Mouse (Mus musculus): ENCODE measurements around the gene BC024978.

Gene BC024978

DNA sequence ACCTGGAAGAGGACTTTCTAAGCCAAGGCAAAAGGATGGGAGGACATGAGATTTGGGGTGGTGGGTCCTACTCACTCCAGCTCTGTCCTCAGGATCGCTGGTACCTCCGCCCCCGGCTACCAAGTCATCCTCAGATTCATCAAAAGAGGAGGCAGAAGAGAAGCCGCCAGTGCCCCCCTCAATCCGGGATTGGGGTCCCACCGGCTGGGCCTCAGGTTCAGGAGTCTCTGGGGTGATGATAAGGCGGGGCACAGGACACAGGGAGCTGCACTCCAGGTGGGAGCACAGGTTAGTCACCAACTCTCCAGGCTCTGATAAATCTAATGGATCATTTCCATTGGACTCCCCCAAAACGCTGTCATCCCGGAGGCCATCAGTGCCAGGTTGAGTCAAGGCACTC, 31.7 kb downstream of the BC024978 start:
- DNase-seq, result no peak

GRCm38 (mm10) chr7:27227676-27228075, 32.1 kb downstream of the BC024978 start:
- DNase-seq, result peak; percentile 77

GRCm38 (mm10) chr7:27228281-27228821, 32.8 kb downstream of the BC024978 start, which contains the start of gene Itpkc:
TSS of gene Itpkc (minus strand) at chr7:27228661.
- peak; percentile 89 for DNase-seq

- DNase-seq, result no peak
Measured at GRCm38 (mm10) chr7:27228865-27229264, 33.3 kb downstream of the BC024978 start.

DNA sequence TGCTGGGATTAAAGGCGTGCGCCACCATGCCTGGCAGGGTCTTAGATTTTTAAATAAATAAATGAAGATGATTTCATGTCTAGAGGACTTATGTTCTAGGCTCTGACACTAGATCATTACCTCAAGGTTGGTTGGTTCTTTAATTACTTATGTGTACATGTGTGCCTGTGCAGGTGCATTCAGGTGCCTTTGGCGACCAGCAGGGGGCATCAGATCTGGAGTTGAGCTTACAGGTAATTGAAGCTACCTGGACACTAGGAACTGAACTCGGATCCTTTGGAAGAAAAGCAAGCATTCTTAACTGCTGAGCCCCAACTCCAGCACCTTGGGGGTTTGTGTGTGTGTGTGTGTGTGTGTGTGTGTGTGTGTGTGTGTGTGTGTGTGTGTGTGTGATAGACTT, 35.2 kb downstream of the BC024978 start:
- no peak for DNase-seq

DNA sequence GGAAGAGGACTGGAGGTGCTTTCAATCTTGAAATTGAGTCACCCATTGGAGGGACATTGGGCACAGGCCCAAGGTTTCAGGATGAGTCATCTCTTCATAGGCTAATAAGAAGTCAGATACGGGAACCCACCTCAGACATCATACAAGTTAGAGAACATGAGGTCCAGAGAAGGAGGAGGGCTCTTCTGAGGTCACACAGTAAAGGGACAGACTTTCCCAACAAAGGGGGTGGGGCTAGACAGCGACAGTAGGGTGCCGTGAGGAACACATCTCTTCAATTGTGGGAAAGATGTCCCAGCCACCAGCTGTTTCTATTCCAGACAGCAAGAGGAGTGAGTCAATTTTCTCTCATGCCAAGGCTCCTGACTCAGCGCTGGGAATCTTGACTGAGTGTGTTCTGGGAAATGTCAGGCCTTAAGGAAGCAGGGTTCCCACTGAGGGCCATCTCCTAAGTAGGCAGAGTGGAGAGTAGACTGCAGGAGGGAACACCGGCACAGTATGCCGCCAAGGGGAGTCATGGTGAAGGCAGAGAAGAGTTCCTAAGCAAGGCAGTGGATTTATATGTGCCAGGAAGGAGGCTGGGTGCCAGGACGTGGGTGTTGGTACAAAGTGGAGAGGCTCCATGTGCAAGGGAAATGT, 36.2 kb downstream of the BC024978 start:
- peak; percentile 62 for DNase-seq

DNA sequence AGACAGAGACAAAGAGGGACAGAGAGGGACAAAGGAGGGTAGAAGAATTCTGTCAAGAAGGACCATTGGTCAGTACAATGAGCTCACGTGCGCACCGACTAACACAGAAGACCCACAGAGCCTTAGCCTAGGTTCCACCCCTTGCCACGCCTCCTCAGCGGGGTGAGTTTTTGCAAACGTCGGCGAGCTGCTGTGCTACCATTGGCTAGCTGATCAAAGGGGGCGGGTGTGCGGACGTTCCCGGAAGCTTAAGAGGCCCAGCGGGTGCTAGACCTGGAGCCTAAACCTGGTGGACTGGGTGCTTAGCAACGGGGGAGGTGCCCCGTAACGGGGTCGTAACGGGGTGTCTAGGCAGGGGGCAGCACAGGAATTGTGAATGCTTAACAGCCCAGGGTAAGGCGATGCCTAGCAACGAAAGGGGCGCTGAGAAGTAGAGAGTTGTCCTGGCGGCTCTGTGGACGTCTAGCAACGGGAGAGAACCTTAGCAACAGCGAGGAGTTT, 37.2 kb downstream of the BC024978 start, which contains the start of gene Coq8b:
TSS of gene Coq8b (plus strand) at position 243 of the 501 bp plus-strand sequence.
- DNase-seq, result peak; percentile 92

GRCm38 (mm10) chr7:27233300-27233699, 37.7 kb downstream of the BC024978 start:
- DNase-seq, result no peak

DNA sequence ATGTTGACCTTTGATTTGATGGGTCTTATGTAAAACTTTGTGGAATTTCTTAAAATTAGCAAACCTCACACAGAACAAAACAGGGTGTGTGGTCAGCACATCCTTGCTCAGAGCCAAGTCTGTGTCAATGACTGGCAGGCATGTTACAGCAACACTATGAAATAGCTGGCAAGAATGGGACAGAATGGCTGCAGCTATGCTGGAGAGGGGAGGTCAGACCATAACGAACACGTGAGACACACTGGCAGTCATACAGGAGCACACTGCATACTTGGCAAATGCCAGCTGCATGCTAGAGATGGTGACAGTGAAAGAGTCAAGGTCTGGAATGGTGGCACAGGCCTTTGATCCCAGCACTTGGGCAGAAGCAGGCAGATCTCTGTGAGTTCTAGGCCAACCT, 40.1 kb downstream of the BC024978 start:
- no peak for DNase-seq

- DNase-seq, result no peak
Measured at GRCm38 (mm10) chr7:27237527-27237926, 41.9 kb downstream of the BC024978 start.

DNA sequence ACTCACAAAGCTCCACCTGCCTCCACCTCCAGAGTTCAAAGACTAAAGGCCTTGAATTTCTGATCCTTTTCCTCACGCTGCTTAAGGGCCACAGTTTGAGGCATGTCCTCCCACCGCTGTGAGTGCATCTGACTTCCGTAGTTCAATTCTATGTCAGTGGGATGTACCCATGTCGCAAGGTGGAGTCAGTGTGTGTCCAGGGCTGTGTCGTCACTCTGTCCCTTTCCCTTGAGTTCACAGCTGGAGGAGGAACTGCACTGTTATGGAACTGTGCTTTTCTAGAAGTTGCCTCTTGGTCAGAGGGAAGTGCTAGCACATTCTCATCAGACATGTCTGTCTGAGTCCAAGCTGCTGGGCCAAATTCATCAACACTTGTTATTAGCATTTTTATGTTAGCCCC, 43.0 kb downstream of the BC024978 start:
- DNase-seq, result no peak

- DNase-seq, result no peak
Measured at GRCm38 (mm10) chr7:27243211-27243610, 47.6 kb downstream of the BC024978 start.

- peak; percentile 46 for DNase-seq
Measured at GRCm38 (mm10) chr7:27244088-27244487, 48.5 kb downstream of the BC024978 start.

GRCm38 (mm10) chr7:27249146-27249545, 53.6 kb downstream of the BC024978 start:
- DNase-seq, result no peak

- no peak for DNase-seq
Measured at GRCm38 (mm10) chr7:27249928-27250327, 54.3 kb downstream of the BC024978 start.

DNA sequence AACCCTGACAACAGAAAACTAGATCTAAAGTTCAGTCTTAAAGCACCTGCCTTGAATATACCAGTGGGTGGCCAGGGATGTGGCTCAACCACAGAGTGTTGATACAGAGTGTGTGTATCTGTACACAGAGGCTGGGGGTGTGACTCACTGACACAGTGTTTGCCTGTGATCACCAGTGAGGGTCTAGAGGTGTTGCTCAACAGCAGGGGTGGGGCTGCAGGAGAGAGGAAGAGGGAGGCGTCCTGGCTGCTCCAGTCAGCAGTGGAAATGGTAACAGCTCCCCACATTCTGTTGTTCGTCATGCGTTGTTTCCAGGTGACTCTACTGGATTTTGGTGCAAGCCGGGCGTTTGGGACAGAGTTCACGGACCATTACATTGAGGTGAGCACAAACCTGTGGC, 56.4 kb downstream of the BC024978 start:
- no peak for DNase-seq

DNA sequence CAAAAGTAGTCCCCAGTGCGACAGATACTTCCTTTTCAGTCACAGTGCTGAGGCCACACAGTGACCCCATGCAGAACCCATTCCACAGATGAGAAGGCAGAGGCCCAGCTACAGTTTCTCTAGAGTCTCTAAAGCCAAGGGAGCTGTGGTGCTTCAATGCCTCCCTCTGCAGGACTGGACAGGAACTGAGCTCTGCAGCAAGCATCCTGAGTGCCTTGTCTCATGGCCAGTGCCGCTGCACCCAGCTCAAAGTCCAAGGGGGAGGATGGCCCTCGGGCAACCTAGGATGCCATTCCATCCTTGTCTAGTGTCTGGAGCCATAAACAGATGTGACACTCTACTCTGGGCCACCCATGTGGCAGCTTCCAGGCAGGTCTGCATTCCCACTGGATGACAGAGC, 60.1 kb downstream of the BC024978 start:
- DNase-seq, result peak; percentile 60

DNA sequence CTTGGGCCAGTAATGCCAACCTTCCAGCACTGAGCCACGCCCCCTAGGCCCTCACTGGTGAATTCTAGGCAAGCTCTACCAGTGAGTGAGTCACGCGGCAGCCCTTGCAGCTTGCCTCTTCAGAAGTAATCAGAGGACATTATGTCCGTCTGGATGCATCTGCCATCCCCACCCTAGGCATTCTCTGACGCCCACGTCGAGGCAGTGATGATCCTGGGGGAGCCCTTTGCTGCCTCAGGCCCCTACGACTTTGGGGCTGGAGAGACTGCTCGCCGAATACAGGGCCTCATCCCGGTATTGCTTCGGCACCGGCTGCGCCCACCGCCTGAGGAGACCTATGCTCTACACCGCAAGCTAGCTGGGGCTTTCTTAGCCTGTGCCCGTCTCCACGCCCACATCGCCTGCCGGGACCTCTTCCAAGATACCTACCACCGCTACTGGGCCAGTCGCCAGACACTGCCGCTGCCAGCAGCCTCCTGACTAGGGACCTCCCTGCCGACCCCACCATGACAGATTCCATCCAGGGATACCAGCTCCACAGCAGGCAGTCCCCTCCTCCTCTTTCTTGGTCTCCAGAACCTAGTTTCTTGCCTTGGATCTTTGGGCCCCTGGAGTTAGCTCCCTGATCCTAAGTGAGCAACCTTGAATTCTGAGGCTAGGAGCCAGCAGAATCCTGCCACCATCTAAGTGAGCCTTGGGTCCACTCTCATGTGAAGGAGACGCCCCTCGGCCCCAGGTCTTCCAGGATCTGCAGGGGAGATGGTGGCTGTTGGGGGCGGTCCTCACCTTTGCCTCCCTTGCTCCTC, 61.7 kb downstream of the BC024978 start:
- peak; percentile 83 for DNase-seq

DNA sequence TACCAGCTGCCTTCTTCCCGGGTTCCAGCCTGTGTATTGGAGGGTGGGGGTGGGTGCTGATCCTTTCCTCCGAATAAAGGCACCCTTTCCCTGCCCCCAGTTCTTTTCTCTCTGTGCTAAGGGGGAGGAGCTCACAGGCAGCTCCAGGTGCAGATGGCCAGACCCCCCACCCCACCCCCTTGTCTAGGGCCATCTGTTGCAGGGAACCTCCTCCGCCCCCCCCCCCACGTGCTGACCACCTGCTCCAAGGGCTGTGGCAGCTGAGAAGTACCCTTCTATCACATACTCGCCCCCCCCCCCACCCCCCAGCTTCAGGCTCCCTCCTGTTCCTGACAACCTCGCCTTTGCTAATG, 62.2 kb downstream of the BC024978 start:
- DNase-seq, result peak; percentile 60

DNA sequence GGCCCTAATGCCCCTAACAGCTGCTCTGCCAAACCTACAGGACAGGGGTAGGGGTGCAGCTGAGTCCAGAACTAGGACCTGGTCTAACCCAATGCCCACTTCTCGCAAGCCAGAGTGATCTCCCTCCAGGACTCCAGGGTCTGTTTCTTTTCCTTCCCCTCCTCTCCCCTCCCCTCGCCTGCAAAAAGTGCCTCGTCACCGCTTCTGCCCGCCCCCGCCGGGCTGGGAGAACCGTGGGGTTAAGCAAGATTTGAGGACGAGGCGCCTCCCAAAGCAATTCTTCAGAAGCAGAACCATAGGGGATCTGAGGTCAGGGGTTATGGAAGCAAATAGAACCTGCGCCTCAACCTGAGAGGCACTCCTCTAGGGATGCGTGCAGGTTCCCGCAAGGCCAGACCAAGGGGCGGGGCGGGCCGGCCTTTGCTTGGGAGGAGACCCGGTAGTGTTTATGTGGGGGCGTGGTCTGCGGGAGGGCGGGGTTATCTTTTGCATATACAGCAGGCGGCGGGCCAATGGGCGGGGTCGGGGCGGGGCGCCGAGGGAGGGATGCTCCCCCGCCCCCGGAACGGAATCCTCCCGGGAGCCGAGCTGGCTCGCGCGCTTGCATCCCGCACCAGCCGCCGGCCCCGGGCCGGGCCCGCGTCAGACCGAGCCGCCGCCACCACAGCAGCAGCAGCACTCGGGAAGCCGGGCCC, 62.8 kb downstream of the BC024978 start, which contains the start of gene Numbl:
TSS of gene Numbl (plus strand) at position 229 of the 695 bp plus-strand sequence.
- DNase-seq, result peak; percentile 97

GRCm38 (mm10) chr7:27259271-27259721, 63.7 kb downstream of the BC024978 start:
- peak; percentile 72 for DNase-seq

DNA sequence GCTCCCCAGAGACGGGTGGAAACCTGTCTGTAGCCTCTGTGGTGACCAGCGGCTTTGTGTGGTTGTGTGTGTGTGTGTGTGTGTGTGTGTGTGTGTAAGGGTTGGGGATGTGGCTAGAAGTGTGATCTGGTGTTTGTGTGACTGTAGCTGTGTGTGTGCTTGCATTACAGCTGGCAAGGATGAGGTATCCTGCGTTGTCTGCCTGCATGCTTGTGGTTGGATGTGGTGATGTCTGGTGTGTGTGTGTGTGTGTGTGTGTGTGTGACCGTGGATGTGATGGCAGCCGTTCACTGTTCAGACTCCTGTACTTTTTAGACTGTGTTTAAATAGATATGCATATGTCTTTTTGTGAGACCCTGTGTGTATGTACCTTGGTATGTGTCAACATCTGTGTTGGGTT, 64.2 kb downstream of the BC024978 start:
- DNase-seq, result peak; percentile 53
